Mouse (Mus musculus) stomach, postnatal 0 days (tissue): ENCODE data around the gene Galnt10. TPM values are rescaled to one million over a fixed set of nuclear protein-coding genes. Genes with fewer than 3 reads are reported as not detected.
A peak's percentile ranks its signal among the peaks of the same experiment; 100 is the strongest.

Source experiments
- ATAC-seq: fragments of 200-750 bp; cut with Nextera tagmentation; 2 replicates; pipeline ENCODE4 v1.8.0; 2017; ENCODE audit not compliant: low FRiP score, low TSS enrichment
- DNase-seq: peaks from one replicate; pipeline ENCODE4 v3.0.0-alpha.2; 2016; ENCODE audit warnings: low spot score
- H3K27ac ChIP-seq: fragments of 300-500 bp; sonication (generic); replicated peaks from 2 replicates; pipeline ENCODE4 v1.5.1; 2014; ENCODE audit warnings: mild to moderate bottlenecking, control low read depth
- H3K27me3 ChIP-seq: fragments of 300-500 bp; sonication (generic); 2 replicates; pipeline ENCODE4 v1.6.1; 2014; ENCODE audit warnings: low read length; ENCODE audit not compliant: control insufficient read depth, insufficient read depth
- H3K36me3 ChIP-seq: fragments of 300-500 bp; sonication (generic); 2 replicates; pipeline ENCODE4 v1.6.1; 2014; ENCODE audit warnings: low read length, mixed read lengths; ENCODE audit not compliant: control insufficient read depth, insufficient read depth
- H3K4me1 ChIP-seq: fragments of 300-500 bp; sonication (generic); replicated peaks from 2 replicates; pipeline ENCODE4 v1.6.1; 2014; ENCODE audit warnings: antibody characterized with exemption; ENCODE audit not compliant: control insufficient read depth, insufficient read depth
- H3K4me2 ChIP-seq: fragments of 300-500 bp; sonication (generic); replicated peaks from 2 replicates; pipeline ENCODE4 v1.6.1; 2014; ENCODE audit warnings: low read depth, mild to moderate bottlenecking, control low read depth, moderate library complexity
- H3K4me3 ChIP-seq: fragments of 300-500 bp; sonication (generic); 2 replicates; pipeline ENCODE4 v1.5.1; 2014; ENCODE audit warnings: low read depth, low read length, control low read depth
- H3K9ac ChIP-seq: fragments of 300-500 bp; sonication (generic); 2 replicates; pipeline ENCODE4 v1.6.1; 2014; ENCODE audit warnings: mild to moderate bottlenecking, low read length, control low read depth, mixed read lengths
- H3K9me3 ChIP-seq: fragments of 300-500 bp; sonication (generic); 2 replicates; pipeline ENCODE4 v1.6.1; 2016; ENCODE audit warnings: low read length; ENCODE audit not compliant: control insufficient read depth
- CTCF ChIP-seq: IDR thresholded peaks from 2 replicates; pipeline ENCODE4 v1.5.1; 2016; ENCODE audit warnings: antibody characterized with exemption, low read depth, mild to moderate bottlenecking, moderate library complexity
- EP300 ChIP-seq: optimal IDR thresholded peaks from 2 replicates; pipeline ENCODE3; 2016; ENCODE audit warnings: antibody characterized with exemption
- WGBS: fragments of 180-500 bp; shearing (Covaris S2); extraction: QIAGEN DNeasy Blood & Tissue Kit; methylation state at CpG from one replicate; pipeline ENCODE4 v1.1.7; 2014; 5-methylcytosine and 5-hydroxymethylcytosine counted together
- polyA plus RNA-seq: library from polyadenylated mRNA; unstranded; fragments of >200 nt; fragmentation: Nextera tagmentation; extraction: Ambion mirVana; gene quantifications from 2 replicates; pipeline ENCODE4 v1.2.1, GENCODE M21; 2015

Galnt10 gene
- polyA plus RNA-seq, 1 experiment from 2014 or later = 8.8 TPM

DNA sequence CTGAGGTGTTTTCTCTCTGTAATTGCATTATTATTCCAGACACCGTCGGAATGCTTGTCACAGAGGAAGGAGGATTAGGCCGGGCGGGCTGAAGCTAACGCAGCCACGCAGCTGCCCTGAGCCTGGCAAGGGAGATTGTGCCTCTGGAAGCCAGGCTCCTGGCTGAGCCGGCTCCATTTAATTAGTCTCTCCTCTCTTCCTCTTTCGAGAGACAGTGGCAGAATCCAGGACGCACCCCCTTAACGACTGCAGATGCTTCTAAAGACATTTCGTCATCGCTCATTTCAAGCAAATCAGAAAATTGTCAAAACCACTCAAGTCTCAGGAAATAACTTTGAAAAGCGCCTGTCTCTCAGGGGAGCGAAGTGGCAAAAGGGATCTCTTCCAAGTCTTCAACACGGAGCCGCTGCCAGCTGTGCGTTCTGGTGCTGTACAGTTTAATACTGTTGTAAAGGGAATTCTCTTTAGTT lies 51.0 kb downstream of the Galnt10 start:
- peaks cover 3% of the 10 kb centered on the region; the same call in 1 of the 2 replicates for H3K4me1 ChIP-seq
- no peaks in the 10 kb centered on the region for H3K9me3 ChIP-seq
- no peaks in the 10 kb centered on the region for H3K27me3 ChIP-seq
- H3K4me3 ChIP-seq = no peak overlapping the region
- DNase-seq = no peak
- ATAC-seq = no peak
- no peaks in the 10 kb centered on the region for H3K36me3 ChIP-seq
- WGBS = 42% methylated on average over 17 of the region's 17 CpGs
- no peak overlapping the region for H3K9ac ChIP-seq
- no peak for TF ChIP-seq CTCF
- TF ChIP-seq EP300 = no peak
- H3K27ac ChIP-seq = no peak overlapping the region
- no peak overlapping the region for H3K4me2 ChIP-seq

- H3K36me3 ChIP-seq = no peaks in the 10 kb centered on the region
- no peaks in the 10 kb centered on the region for H3K27me3 ChIP-seq
- no peak overlapping the region for H3K9ac ChIP-seq
- H3K4me2 ChIP-seq = no peak overlapping the region
- no peaks in the 10 kb centered on the region for H3K9me3 ChIP-seq
- WGBS = 53% methylated on average over 5 of the region's 5 CpGs
- peaks cover 3% of the 10 kb centered on the region; the same call in 1 of the 2 replicates for H3K4me1 ChIP-seq
- H3K27ac ChIP-seq = no peak overlapping the region
- ATAC-seq (no peak), DNase-seq (no peak)
- no peak overlapping the region for H3K4me3 ChIP-seq
- no peak for TF ChIP-seq CTCF
- TF ChIP-seq EP300 = no peak
Measured at GRCm38 (mm10) chr11:57696807-57697251, 51.6 kb downstream of the Galnt10 start.

- Histone ChIP-seq H3K27ac (no peak overlapping the region), H3K36me3 (no peaks in the 10 kb centered on the region), H3K4me1 (peaks cover 3% of the 10 kb centered on the region; the same call in 1 of the 2 replicates), H3K4me2 (no peak overlapping the region), H3K9me3 (0 out of 2 replicates have a peak, but pooled peaks cover 4% of the 10 kb centered on the region), H3K9ac (no peak overlapping the region), H3K27me3 (no peaks in the 10 kb centered on the region), H3K4me3 (no peak overlapping the region)
- WGBS = 92% methylated on average over 7 of the region's 7 CpGs
- TF ChIP-seq CTCF (no peak), EP300 (no peak)
- ATAC-seq = no peak
- DNase-seq = no peak
Measured at GRCm38 (mm10) chr11:57700114-57700513, 54.9 kb downstream of the Galnt10 start.

DNA sequence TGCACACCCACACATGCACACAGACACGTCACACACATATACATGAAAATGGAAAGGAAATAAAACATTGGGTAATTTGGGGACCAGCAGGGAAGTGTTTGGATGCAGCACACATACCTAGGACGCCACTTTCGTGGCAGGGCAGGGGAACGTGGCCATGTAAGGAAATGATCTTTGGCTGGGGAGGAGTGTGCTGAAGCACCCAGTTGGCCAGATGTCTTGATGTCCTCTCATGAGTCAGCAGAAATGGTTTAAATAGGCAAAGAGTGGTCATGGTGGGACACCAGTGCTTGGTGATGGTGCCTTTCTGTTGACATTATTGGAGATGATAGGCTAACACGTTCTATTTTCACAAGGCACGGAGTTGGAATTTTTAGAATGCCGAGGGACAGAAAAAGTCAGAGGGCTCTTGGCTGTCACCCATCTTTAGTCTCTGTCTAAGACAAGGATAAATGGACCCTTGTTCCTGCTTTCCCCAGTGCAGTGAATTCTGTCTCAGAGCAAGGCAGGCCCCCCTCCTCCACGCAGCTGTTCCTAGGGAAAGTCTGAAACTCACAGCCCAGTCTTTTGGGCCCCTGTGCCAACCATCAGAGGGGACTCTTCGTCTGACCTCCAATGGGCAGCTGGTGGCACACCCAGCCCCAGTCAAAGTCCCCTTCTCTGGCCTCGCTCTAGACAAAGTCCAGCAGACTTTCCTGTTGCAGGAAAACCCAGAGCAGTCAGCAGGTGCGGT lies 56.1 kb downstream of the Galnt10 start:
- DNase-seq (peak; percentile 38), ATAC-seq (0 out of 2 replicates have a peak, but pooled peaks have one; percentile 50)
- Histone ChIP-seq H3K4me1 (no peaks in the 10 kb centered on the region; the same call in 1 of the 2 replicates), H3K27me3 (no peaks in the 10 kb centered on the region), H3K4me2 (no peak overlapping the region), H3K4me3 (no peak overlapping the region), H3K27ac (peak overlapping the region; percentile 30; the same call in 1 of the 2 replicates), H3K9me3 (0 out of 2 replicates have a peak, but pooled peaks cover 4% of the 10 kb centered on the region), H3K36me3 (no peaks in the 10 kb centered on the region), H3K9ac (no peak overlapping the region)
- 63% methylated on average over 11 of the region's 11 CpGs for WGBS
- no peak for TF ChIP-seq CTCF

DNA sequence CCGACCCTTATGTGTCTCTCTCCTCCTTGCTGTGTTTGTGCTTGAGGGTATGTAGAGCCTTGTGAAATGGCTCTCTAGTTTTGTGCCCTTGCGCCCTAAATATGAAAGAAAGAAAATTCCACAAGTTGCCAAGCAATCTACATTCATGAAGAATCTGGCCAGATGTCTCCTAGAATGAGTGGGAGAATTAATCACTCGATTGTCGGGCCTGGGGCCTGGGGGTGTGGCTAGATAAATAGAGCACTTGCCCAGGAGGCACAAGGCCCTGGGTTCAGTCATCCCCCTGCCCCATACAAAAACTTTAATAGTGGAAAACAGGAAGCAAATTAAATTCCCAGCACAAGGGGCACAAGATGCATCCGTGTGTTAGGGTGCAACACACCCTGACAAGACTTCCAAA lies 56.7 kb downstream of the Galnt10 start:
- Histone ChIP-seq H3K4me2 (no peak overlapping the region), H3K4me3 (no peak overlapping the region), H3K36me3 (no peaks in the 10 kb centered on the region), H3K9ac (no peak overlapping the region), H3K4me1 (no peaks in the 10 kb centered on the region), H3K9me3 (0 out of 2 replicates have a peak, but pooled peaks cover 4% of the 10 kb centered on the region), H3K27me3 (no peaks in the 10 kb centered on the region), H3K27ac (peak overlapping the region; percentile 30; the same call in 1 of the 2 replicates)
- DNase-seq (no peak), ATAC-seq (no peak)
- TF ChIP-seq CTCF = no peak
- no peak for TF ChIP-seq EP300
- WGBS = 47% methylated on average over 5 of the region's 5 CpGs

- Histone ChIP-seq H3K27ac (no peak overlapping the region), H3K27me3 (no peaks in the 10 kb centered on the region), H3K9me3 (0 out of 2 replicates have a peak, but pooled peaks cover 4% of the 10 kb centered on the region), H3K4me2 (no peak overlapping the region), H3K4me1 (no peaks in the 10 kb centered on the region), H3K36me3 (no peaks in the 10 kb centered on the region), H3K4me3 (no peak overlapping the region), H3K9ac (no peak overlapping the region)
- WGBS = 87% methylated on average over 1 of the region's 1 CpGs
- no peak for ATAC-seq
- DNase-seq = no peak
- no peak for TF ChIP-seq EP300
Measured at GRCm38 (mm10) chr11:57706620-57707019, 61.4 kb downstream of the Galnt10 start.
